Mouse (Mus musculus) kidney, adult 2 months (tissue): ENCODE data around the gene Arx.

ENCODE experiments used
- CTCF ChIP-seq: fragments of 200-500 bp; conservative IDR thresholded peaks from 2 replicates; pipeline ENCODE4 v1.5.1; 2011; ENCODE audit warnings: low read depth, mild to moderate bottlenecking, control low read depth, low read length, moderate library complexity, mixed read lengths; ENCODE audit not compliant: insufficient read depth, insufficient read length
- POLR2A ChIP-seq: fragments of 200-500 bp; IDR thresholded peaks from one replicate; pipeline ENCODE4 v1.6.1; 2011; ENCODE audit warnings: low read depth, low read length, control low read depth

DNA sequence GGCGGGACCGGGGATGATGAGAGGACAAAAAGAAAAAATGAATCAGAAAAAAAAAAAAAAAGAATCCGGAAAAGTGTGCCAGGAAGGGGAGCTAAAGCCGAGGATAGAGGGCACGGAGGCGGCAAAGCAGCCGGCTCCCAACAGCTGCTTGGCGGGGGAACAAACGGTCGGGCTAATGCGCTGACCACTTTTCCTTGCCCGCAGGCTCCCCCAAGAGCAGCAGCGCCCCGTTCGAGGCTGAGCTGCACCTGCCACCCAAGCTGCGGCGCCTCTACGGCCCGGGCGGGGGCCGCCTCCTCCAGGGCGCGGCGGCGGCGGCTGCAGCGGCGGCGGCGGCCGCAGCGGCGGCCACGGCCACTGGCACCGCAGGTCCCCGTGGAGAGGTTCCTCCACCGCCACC is 2.1 kb downstream of the Arx start:
- TF ChIP-seq CTCF (no peak), POLR2A (no peak)
